Mouse (Mus musculus) macrophage (primary cell): ENCODE measurements at regions not wholly inside any gene's neighbourhood (a gene's known extent, or its start where the extent isn't known, plus 50 kb on each side); places are given as distances from the start of the nearest gene placed in this dataset.

Source experiments
- H3K27ac ChIP-seq: fragments of 350-480 bp; formaldehyde crosslinking; 2 replicates; pipeline ENCODE4 v1.9.0; 2021
- H3K36me3 ChIP-seq: fragments of 350-480 bp; formaldehyde crosslinking; 2 replicates; pipeline ENCODE4 v1.9.0; 2021; ENCODE audit errors: inconsistent target
- H3K4me3 ChIP-seq: fragments of 350-480 bp; formaldehyde crosslinking; 2 replicates; pipeline ENCODE4 v1.9.0; 2021; ENCODE audit errors: inconsistent target
- H3K79me2 ChIP-seq: fragments of 350-480 bp; formaldehyde crosslinking; 2 replicates; pipeline ENCODE4 v1.9.0; 2021; ENCODE audit errors: inconsistent target
- WGBS: methylation state at CpG from one replicate; pipeline ENCODE4 v1.1.7; 2026; ENCODE audit warnings: inconsistent platforms; ENCODE audit not compliant: missing documents; 5-methylcytosine and 5-hydroxymethylcytosine counted together

GRCm38 (mm10) chr11:114611690-114612089 is 56.6 kb upstream of the Rpl38 start:
- Histone ChIP-seq H3K79me2 (no peaks in the 10 kb centered on the region), H3K4me3 (no peak overlapping the region), H3K36me3 (no peaks in the 10 kb centered on the region), H3K27ac (no peak overlapping the region)
- 86% methylated on average over 8 of the region's 8 CpGs for WGBS

- H3K27ac ChIP-seq: no peak overlapping the region
- no peak overlapping the region for H3K4me3 ChIP-seq
- WGBS: 91% methylated on average over 9 of the region's 9 CpGs
- no peaks in the 10 kb centered on the region for H3K36me3 ChIP-seq
- no peaks in the 10 kb centered on the region for H3K79me2 ChIP-seq
Observed at GRCm38 (mm10) chr11:114608009-114608408, 60.3 kb upstream of the Rpl38 start.

DNA sequence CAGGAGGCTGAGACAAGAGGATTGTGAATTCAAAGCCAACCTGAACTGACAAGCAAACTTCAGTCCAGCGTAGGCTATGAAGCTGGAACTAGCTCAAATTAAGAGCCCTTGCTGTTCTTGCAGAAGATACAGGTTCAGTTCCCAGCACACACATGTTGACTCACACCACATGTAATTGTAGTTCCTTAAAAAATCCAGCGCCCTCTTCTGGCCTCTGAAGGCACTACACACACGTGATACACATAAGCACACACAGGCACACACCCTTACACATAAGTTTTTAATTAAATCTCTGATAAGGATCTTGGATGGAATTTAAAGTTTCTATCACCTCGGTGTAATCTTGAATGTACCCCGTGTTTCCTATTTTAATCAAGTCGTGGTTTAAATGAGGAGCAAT is 65.2 kb upstream of the Rpl38 start:
- Histone ChIP-seq H3K36me3 (no peaks in the 10 kb centered on the region), H3K4me3 (no peak overlapping the region), H3K27ac (no peak overlapping the region), H3K79me2 (no peaks in the 10 kb centered on the region)
- 82% methylated on average over 6 of the region's 6 CpGs for WGBS

- Histone ChIP-seq H3K36me3 (no peaks in the 10 kb centered on the region), H3K79me2 (no peaks in the 10 kb centered on the region), H3K4me3 (no peak overlapping the region), H3K27ac (no peak overlapping the region)
- WGBS: 88% methylated on average over 2 of the region's 2 CpGs
Observed at GRCm38 (mm10) chr11:114597225-114597624, 71.1 kb upstream of the Rpl38 start.

DNA sequence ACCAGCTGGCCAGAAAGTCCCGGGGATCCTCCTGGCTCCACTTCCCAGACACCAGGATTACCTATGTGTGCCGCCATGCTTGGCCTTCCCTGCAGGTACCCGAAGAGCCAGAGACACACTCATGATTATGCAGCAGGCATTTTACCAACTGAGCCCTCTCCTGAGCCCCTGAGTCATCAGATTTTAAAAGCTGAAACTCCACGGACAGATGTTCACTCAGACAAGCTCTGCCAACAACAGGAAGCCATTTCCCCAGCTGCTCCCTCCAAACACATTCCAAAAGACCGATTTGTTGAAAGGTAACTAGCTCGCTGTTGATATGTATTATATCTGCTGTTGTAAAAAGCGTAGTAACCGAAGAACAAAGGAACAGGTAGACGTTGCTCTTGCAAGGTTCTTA is 75.4 kb upstream of the Rpl38 start:
- 70% methylated on average over 9 of the region's 9 CpGs for WGBS
- H3K36me3 ChIP-seq: no peaks in the 10 kb centered on the region
- H3K79me2 ChIP-seq: no peaks in the 10 kb centered on the region
- no peak overlapping the region for H3K4me3 ChIP-seq
- H3K27ac ChIP-seq: no peak overlapping the region

- H3K79me2 ChIP-seq: no peaks in the 10 kb centered on the region
- whole genome bisulfite sequencing: 85% methylated on average over 9 of the region's 9 CpGs
- no peak overlapping the region for H3K27ac ChIP-seq
- H3K36me3 ChIP-seq: no peaks in the 10 kb centered on the region
- H3K4me3 ChIP-seq: no peak overlapping the region
Observed at GRCm38 (mm10) chr11:114588554-114588953, 79.8 kb upstream of the Rpl38 start.

- no peaks in the 10 kb centered on the region for H3K36me3 ChIP-seq
- 85% methylated on average over 4 of the region's 4 CpGs for WGBS
- H3K79me2 ChIP-seq: no peaks in the 10 kb centered on the region
- H3K4me3 ChIP-seq: no peak overlapping the region
- H3K27ac ChIP-seq: no peak overlapping the region
Observed at GRCm38 (mm10) chr11:114587986-114588385, 80.3 kb upstream of the Rpl38 start.

- H3K36me3 ChIP-seq: no peaks in the 10 kb centered on the region
- H3K27ac ChIP-seq: no peak overlapping the region
- WGBS: 95% methylated on average over 12 of the region's 12 CpGs
- H3K4me3 ChIP-seq: no peak overlapping the region
- no peaks in the 10 kb centered on the region for H3K79me2 ChIP-seq
Observed at GRCm38 (mm10) chr11:114586400-114586799, 81.9 kb upstream of the Rpl38 start.

DNA sequence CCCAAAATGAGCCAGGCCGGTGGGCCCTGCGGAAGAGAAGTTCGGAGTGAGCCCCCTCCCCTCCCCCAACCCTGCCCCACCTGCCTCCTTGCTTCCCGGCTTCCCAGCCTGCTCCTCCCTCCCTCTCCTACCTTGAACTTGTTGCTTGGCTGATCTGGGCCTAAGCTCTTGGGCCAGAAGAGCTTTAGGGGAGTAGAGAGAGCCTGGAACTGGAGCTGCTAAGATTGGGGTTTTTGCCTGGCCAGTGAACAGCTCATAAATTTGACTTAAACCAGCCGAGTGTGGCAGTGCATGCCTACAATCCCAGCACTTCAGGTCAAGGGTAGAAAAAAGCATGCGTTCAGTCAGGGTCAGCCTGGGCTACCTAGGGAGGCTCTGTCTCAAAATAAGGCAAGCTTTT is 83.5 kb upstream of the Rpl38 start:
- WGBS: 92% methylated on average over 5 of the region's 6 CpGs
- Histone ChIP-seq H3K27ac (no peak overlapping the region), H3K4me3 (no peak overlapping the region), H3K79me2 (no peaks in the 10 kb centered on the region), H3K36me3 (no peaks in the 10 kb centered on the region)

DNA sequence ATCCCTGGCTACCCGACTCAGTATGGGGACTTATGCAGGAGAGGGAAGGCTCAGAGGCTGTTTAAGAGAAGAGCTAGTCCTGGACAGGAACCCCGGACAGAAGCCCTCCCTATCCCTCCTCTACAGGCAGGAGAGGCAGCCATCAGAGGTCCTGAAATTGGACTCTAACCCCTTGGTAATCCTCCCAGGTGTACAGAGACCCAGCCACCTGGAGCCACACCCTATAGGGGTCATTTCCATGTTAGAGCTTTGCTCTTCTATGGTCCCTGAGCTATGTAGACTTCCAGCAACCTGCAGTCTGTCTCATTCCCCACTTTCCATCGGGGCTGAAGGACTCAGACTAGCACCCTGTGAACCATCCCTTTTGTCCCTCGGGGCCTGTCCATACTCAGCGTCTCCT is 84.2 kb upstream of the Rpl38 start:
- Histone ChIP-seq H3K4me3 (no peak overlapping the region), H3K36me3 (no peaks in the 10 kb centered on the region), H3K27ac (no peak overlapping the region), H3K79me2 (no peaks in the 10 kb centered on the region)
- 95% methylated on average over 5 of the region's 5 CpGs for WGBS

- H3K79me2 ChIP-seq: no peaks in the 10 kb centered on the region
- H3K27ac ChIP-seq: no peak overlapping the region
- no peaks in the 10 kb centered on the region for H3K36me3 ChIP-seq
- no peak overlapping the region for H3K4me3 ChIP-seq
- 86% methylated on average over 2 of the region's 2 CpGs for WGBS
Observed at GRCm38 (mm10) chr11:114579986-114580385, 88.3 kb upstream of the Rpl38 start.

DNA sequence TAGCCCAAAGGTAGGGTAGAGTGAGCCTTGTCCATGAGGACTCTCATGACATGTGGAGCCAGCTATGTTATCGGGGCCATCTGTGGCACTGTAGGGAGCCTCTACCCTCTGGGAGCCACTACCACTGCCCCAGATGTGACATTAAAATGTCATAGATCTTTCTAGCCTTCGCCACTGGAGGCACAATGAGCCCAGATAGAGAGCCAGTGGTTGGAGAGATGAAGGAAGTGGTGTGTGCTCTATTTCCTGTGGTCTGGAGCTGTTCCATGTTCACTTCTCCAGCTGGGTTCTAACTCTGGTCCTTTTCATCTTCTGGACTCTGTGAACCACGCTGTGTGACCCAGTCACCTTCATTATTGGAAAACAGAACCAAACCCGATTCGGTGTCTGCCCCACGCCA is 89.8 kb upstream of the Rpl38 start:
- 40% methylated on average over 6 of the region's 6 CpGs for WGBS
- Histone ChIP-seq H3K36me3 (no peaks in the 10 kb centered on the region), H3K79me2 (no peaks in the 10 kb centered on the region), H3K4me3 (no peak overlapping the region), H3K27ac (no peak overlapping the region)

- Histone ChIP-seq H3K27ac (no peak overlapping the region), H3K79me2 (no peaks in the 10 kb centered on the region), H3K36me3 (no peaks in the 10 kb centered on the region), H3K4me3 (no peak overlapping the region)
- WGBS: 69% methylated on average over 8 of the region's 8 CpGs
Observed at GRCm38 (mm10) chr11:114576803-114577202, 91.5 kb upstream of the Rpl38 start.

DNA sequence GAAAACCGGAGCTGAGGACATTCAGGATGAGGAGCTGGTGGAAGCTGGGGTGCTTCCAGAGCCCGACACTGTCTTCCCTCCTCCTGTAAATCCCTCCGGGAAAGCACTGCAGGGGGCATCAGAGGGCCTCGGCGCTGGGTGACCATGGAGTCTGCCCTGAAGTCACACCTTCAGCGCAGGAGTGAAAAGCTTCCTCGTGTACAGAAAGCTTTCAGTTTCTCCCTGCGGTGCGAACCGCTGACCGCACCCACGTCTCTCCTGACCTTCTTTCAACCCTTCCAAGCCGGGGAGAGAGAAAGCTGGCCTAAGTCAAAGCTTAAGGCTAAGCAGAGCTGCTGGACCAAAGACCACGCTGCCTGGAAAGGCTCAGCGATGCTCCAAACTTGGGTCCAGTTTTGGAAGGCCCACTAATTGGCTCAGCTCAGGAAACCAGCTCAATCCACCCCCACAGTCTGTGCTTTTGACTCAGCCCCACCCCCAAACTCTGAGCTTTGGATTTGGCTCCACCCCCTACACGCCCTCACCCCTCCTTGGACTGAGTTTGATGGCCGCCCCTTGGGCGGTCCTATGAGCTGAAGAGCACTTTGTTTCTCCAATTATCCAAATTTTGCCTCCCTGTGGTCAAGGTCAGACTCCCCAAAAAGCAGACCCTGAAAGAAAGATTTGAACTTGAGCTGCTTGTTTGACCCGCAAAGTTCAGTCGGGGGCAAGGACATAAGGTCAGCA is 97.0 kb upstream of the Rpl38 start:
- no peaks in the 10 kb centered on the region for H3K36me3 ChIP-seq
- H3K4me3 ChIP-seq: no peak overlapping the region
- WGBS: 42% methylated on average over 20 of the region's 20 CpGs
- no peaks in the 10 kb centered on the region for H3K79me2 ChIP-seq
- no peak overlapping the region for H3K27ac ChIP-seq

DNA sequence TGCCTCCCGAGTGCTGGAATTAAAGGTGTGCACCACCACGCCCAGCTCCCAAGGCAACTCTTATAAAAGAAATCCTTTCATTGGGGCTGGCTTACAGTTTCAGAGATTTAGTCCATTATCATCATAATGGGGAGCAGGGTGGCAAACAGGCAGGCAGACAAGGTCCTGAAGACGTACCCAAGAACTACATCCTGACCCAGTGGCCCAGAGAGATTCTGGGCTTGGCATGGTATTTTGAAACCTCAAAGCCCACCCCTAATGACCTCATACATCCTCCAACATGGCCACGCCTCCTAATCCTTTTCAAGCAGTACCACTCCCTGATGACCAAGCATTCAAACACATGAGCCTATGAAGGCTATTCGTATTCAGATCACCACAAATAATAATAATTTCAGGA is 98.2 kb upstream of the Rpl38 start:
- no peaks in the 10 kb centered on the region for H3K79me2 ChIP-seq
- WGBS: 95% methylated on average over 5 of the region's 5 CpGs

More for the DNA sequence above, 98.2 kb upstream of the Rpl38 start:
- Histone ChIP-seq H3K4me3 (no peak overlapping the region), H3K27ac (no peak overlapping the region), H3K36me3 (no peaks in the 10 kb centered on the region)
